Mouse (Mus musculus) CH12.LX (cell line): ENCODE measurements around the gene Lpcat1. TPM values are rescaled to one million over a fixed set of nuclear protein-coding genes. Genes with fewer than 3 reads are reported as not detected.

Experiments used
- DNase-seq: peaks from one replicate; pipeline ENCODE4 v3.0.0-alpha.2; 2013; ENCODE audit errors: extremely low read depth
- H3K27ac ChIP-seq: 2 replicates; pipeline ENCODE4 v1.5.1; 2012; ENCODE audit warnings: low read depth, mild to moderate bottlenecking, control low read depth, moderate library complexity; ENCODE audit not compliant: insufficient read depth
- H3K27me3 ChIP-seq: replicated peaks from 2 replicates; pipeline ENCODE3; 2012; ENCODE audit warnings: inconsistent platforms
- H3K36me3 ChIP-seq, 2 experiments: replicated peaks in 1 of 2; 2 replicates each; pipeline versions ENCODE3 to v1.6.1; 2012; ENCODE audit warnings: inconsistent platforms in 1 of 2, low read length in 1 of 2, mild to moderate bottlenecking in 1 of 2, mixed read lengths in 1 of 2, moderate library complexity in 1 of 2; ENCODE audit not compliant: control insufficient read depth in 1 of 2, insufficient read depth in 1 of 2
- H3K4me1 ChIP-seq, 2 experiments: 2 replicates each; pipeline ENCODE4 v1.6.1; 2012; ENCODE audit warnings: inconsistent platforms in 1 of 2, moderate library complexity in 1 of 2; ENCODE audit not compliant: insufficient read depth in 2 of 2, control insufficient read depth in 1 of 2
- H3K4me2 ChIP-seq: 2 replicates; pipeline ENCODE4 v1.6.1; 2012; ENCODE audit warnings: low read depth, mild to moderate bottlenecking, control low read depth; ENCODE audit not compliant: poor library complexity, insufficient read depth, severe bottlenecking
- H3K4me3 ChIP-seq, 3 experiments: fragments of 150-350 bp in 1 of 3; sonication (generic) in 1 of 3; replicated peaks in 1 of 3; 2 replicates each; pipeline versions ENCODE3 to v1.5.1; 2011 to 2012; ENCODE audit warnings: low read depth in 2 of 3, low read length in 2 of 3, mild to moderate bottlenecking in 2 of 3, moderate library complexity in 2 of 3, control low read depth in 1 of 3, improper control_type of control experiment in 1 of 3, inconsistent platforms in 1 of 3, mixed read lengths in 1 of 3; ENCODE audit not compliant: poor library complexity in 1 of 3
- H3K79me2 ChIP-seq: replicated peaks from 2 replicates; pipeline ENCODE4 v1.6.1; 2012; ENCODE audit warnings: mild to moderate bottlenecking, moderate library complexity; ENCODE audit not compliant: control insufficient read depth, poor library complexity, insufficient read depth, severe bottlenecking; ENCODE audit errors: extremely low read depth
- H3K9ac ChIP-seq: 2 replicates; pipeline ENCODE4 v1.6.1; 2012; ENCODE audit warnings: low read depth, mild to moderate bottlenecking, control low read depth, moderate library complexity; ENCODE audit not compliant: insufficient read depth
- H3K9me3 ChIP-seq: replicated peaks from 2 replicates; pipeline ENCODE3; 2012; ENCODE audit warnings: low read length, inconsistent platforms, mixed read lengths
- CHD2 ChIP-seq: IDR thresholded peaks from 2 replicates; pipeline ENCODE4 v1.6.1; 2011; ENCODE audit warnings: low read length, improper control_type of control experiment
- CTCF ChIP-seq, 2 experiments: IDR thresholded peaks in 1 of 2; conservative IDR thresholded peaks in 1 of 2; 2 replicates each; pipeline ENCODE4 v1.5.1; 2011 to 2012; ENCODE audit warnings: low read depth in 2 of 2, low read length in 2 of 2, improper control_type of control experiment in 1 of 2, inconsistent platforms in 1 of 2, mild to moderate bottlenecking in 1 of 2, moderate library complexity in 1 of 2
- EP300 ChIP-seq: IDR thresholded peaks from 2 replicates; pipeline ENCODE4 v1.6.1; 2011; ENCODE audit warnings: low read length, improper control_type of control experiment
- GABPA ChIP-seq: IDR thresholded peaks from 2 replicates; pipeline ENCODE4 v1.6.1; 2012; ENCODE audit warnings: low read depth, low read length, improper control_type of control experiment, inconsistent platforms; ENCODE audit not compliant: insufficient replicate concordance
- JUN ChIP-seq: IDR thresholded peaks from 2 replicates; pipeline ENCODE4 v1.6.1; 2011; ENCODE audit warnings: low read depth, mild to moderate bottlenecking, low read length, improper control_type of control experiment, moderate library complexity; ENCODE audit not compliant: insufficient read depth
- MXI1 ChIP-seq: IDR thresholded peaks from 2 replicates; pipeline ENCODE4 v1.6.1; 2011; ENCODE audit warnings: mild to moderate bottlenecking, low read depth, low read length, improper control_type of control experiment
- NELFE ChIP-seq: IDR thresholded peaks from 2 replicates; pipeline ENCODE4 v1.6.1; 2011; ENCODE audit warnings: low read depth, low read length, improper control_type of control experiment
- NRF1 ChIP-seq: IDR thresholded peaks from 2 replicates; pipeline ENCODE4 v1.6.1; 2014; ENCODE audit warnings: low read depth, mild to moderate bottlenecking, inconsistent platforms, low read length, improper control_type of control experiment, moderate library complexity
- PAX5 ChIP-seq: IDR thresholded peaks from 2 replicates; pipeline ENCODE4 v1.6.1; 2012; ENCODE audit warnings: low read length, inconsistent platforms, mixed read lengths
- POLR2A ChIP-seq: IDR thresholded peaks from 2 replicates; pipeline ENCODE4 v1.6.1; 2011; ENCODE audit warnings: low read depth, mild to moderate bottlenecking, improper control_type of control experiment, low read length
- RAD21 ChIP-seq: IDR thresholded peaks from 2 replicates; pipeline ENCODE4 v1.6.1; 2011; ENCODE audit warnings: low read depth, mild to moderate bottlenecking, low read length, improper control_type of control experiment, moderate library complexity
- SIN3A ChIP-seq: IDR thresholded peaks from 2 replicates; pipeline ENCODE4 v1.6.1; 2012; ENCODE audit warnings: low read length, improper control_type of control experiment, inconsistent platforms
- SMC3 ChIP-seq: IDR thresholded peaks from 2 replicates; pipeline ENCODE4 v1.6.1; 2011; ENCODE audit warnings: low read depth, low read length, improper control_type of control experiment
- TCF12 ChIP-seq: IDR thresholded peaks from 2 replicates; pipeline ENCODE4 v1.6.1; 2014; ENCODE audit warnings: low read depth, mild to moderate bottlenecking, inconsistent platforms, low read length, improper control_type of control experiment
- USF1 ChIP-seq: IDR thresholded peaks from 2 replicates; pipeline ENCODE4 v1.6.1; 2014; ENCODE audit warnings: low read depth, mild to moderate bottlenecking, inconsistent platforms, low read length, improper control_type of control experiment
- ZC3H11A ChIP-seq: IDR thresholded peaks from 2 replicates; pipeline ENCODE4 v1.6.1; 2012; ENCODE audit warnings: low read depth, mild to moderate bottlenecking, inconsistent platforms, low read length, improper control_type of control experiment
- ZNF384 ChIP-seq: IDR thresholded peaks from 2 replicates; pipeline ENCODE4 v1.6.1; 2012; ENCODE audit warnings: low read depth, low read length, improper control_type of control experiment, inconsistent platforms
- dilution Hi-C: fragments of 300-500 bp; cut with MboI; formaldehyde crosslinking; loops from 2 replicates; pipeline ENCODE4 v1.14.3; 2020; ENCODE audit warnings: low sequenced_read_pairs; ENCODE audit not compliant: extremely low pct_unique_long_range_greater_than_20kb, extremely low pct_ligation_motif_present
- in situ Hi-C: fragments of 300-500 bp; cut with MboI; formaldehyde crosslinking; loops from 3 replicates; pipeline ENCODE4 v1.14.3; 2019; ENCODE audit warnings: low sequenced_read_pairs, low pct_ligation_motif_present, low pct_unique_long_range_greater_than_20kb, mixed read lengths
- polyA plus RNA-seq: library from polyadenylated mRNA; unstranded; fragments of >175 nt; gene quantifications from 2 replicates; pipeline ENCODE4 v1.2.1, GENCODE M21; 2012; ENCODE audit warnings: low read depth; ENCODE audit not compliant: insufficient read length
- total RNA-seq, 2 experiments: library from RNA; depleted of rRNA; stranded (reverse); fragments of 300-350 nt in 1 of 2; fragments of >200 nt in 1 of 2; gene quantifications; 2 replicates each; pipeline ENCODE4 v1.2.3; 2012 to 2014

The Lpcat1 gene
- total and polyA plus RNA-seq, 3 experiments, result 22.6 to 36.9 (median 36.2) TPM

- no peaks in the 10 kb centered on the region for H3K79me2 ChIP-seq
- TF ChIP-seq PAX5 (no peak), SMC3 (peak; percentile 93), USF1 (no peak), EP300 (no peak), MXI1 (no peak), RAD21 (peak; percentile 82), ZC3H11A (peak; percentile 19; the same call in 1 of the 2 replicates), TCF12 (no peak), NELFE (peak; percentile 30; the same call in 1 of the 2 replicates), CTCF (conservative IDR thresholded peaks at IDR 0.05 in 1 of 2, IDR thresholded peaks at IDR 0.05 in 1 of 2; ENCODE audit: low read depth in 2 of 2, low read length in 2 of 2) (peak; percentile 74 to 97)
- dilution Hi-C loops, result no loop called here
- no peaks in the 10 kb centered on the region for H3K9me3 ChIP-seq
- no peak overlapping the region for H3K4me2 ChIP-seq
- H3K36me3 ChIP-seq, result peaks cover 18 to 77% of the 10 kb centered on the region in 2 experiments
- in situ Hi-C loops, result loop anchor here (5.0 kb wide), 1 partner anchor 74 kb away; no protein-coding TSS in a partner anchor
- H3K27me3 ChIP-seq, result no peaks in the 10 kb centered on the region
- H3K4me1 ChIP-seq, result peaks cover 0 to 3% of the 10 kb centered on the region in 2 experiments; a peak in 1 of 4 replicates
- H3K4me3 ChIP-seq, result no peak overlapping the region
- no peak overlapping the region for H3K27ac ChIP-seq
- H3K9ac ChIP-seq, result no peak overlapping the region
- DNase-seq, result peak; percentile 77
Measured at GRCm38 (mm10) chr13:73505686-73506467, 38.9 kb downstream of the Lpcat1 start.

- Histone ChIP-seq H3K27me3 (no peaks in the 10 kb centered on the region), H3K4me3 (no peak overlapping the region), H3K36me3 (peaks cover 28 to 89% of the 10 kb centered on the region in 2 experiments), H3K27ac (no peak overlapping the region), H3K9ac (no peak overlapping the region), H3K4me1 (no peaks in the 10 kb centered on the region), H3K9me3 (no peaks in the 10 kb centered on the region), H3K4me2 (no peak overlapping the region), H3K79me2 (no peaks in the 10 kb centered on the region)
- dilution Hi-C loops, result no loop called here
- no peak for DNase-seq
- no peak for TF ChIP-seq NRF1
- TF ChIP-seq JUN, result no peak
- TF ChIP-seq GABPA, result no peak
- TF ChIP-seq ZC3H11A, result no peak
- TF ChIP-seq CHD2, result no peak
- no peak for TF ChIP-seq SIN3A
- TF ChIP-seq TCF12, result no peak
- TF ChIP-seq ZNF384, result no peak
- TF ChIP-seq POLR2A, result no peak
- in situ Hi-C loops, result loop anchor here (5.0 kb wide), 1 partner anchor 77 kb away; no protein-coding TSS in a partner anchor
Measured at GRCm38 (mm10) chr13:73508817-73509550, 42.0 kb downstream of the Lpcat1 start.
